30 mouse cellular contexts compared by ENCODE assay signal in genomic region chr4:138666521-138666920, GRCm38 (mm10). TPM values are rescaled to one million over a fixed set of nuclear protein-coding genes. Genes with fewer than 3 reads are reported as not detected.
A peak's percentile ranks its signal among the peaks of the same experiment; 100 is the strongest.
DNase-seq lines count a peak whose midpoint lies in the region; ATAC-seq and TF ChIP-seq lines count a peak whose summit lies in the region.
"Had no signal": no experiment of that assay in that cellular context is flagged by ENCODE, and none has a peak within 500 bp of the region (broad histone marks: within the 10 kb centered on the region; RNA-seq: fewer than 3 reads in every experiment).

No protein-coding gene starts in this region.

- 54% methylated on average over 10 of the region's 10 CpGs for WGBS in kidney, adult 2 months

- TF ChIP-seq CTCF in kidney, adult 2 months (conservative IDR thresholded peaks at IDR 0.05; ENCODE audit: insufficient read depth, insufficient read length, low read depth, low read length): no peak

- no peaks in the 10 kb centered on the region for H3K27me3 ChIP-seq in kidney, adult 2 months (replicated peaks; ENCODE audit: control insufficient read depth, insufficient read depth, low read length)
- H3K27me3 ChIP-seq: embryonic facial prominence, embryonic 12.5 days; embryonic facial prominence, embryonic 15.5 days had no signal

- no peaks in the 10 kb centered on the region for H3K4me1 ChIP-seq in kidney, adult 2 months (ENCODE audit: control insufficient read depth, insufficient read depth, low read length)
- H3K4me1 ChIP-seq: embryonic facial prominence, embryonic 12.5 days; embryonic facial prominence, embryonic 15.5 days; forebrain, embryonic 12.5 days; forebrain, embryonic 15.5 days; heart, embryonic 10.5 days; heart, embryonic 13.5 days had no signal

- H3K4me3 ChIP-seq in kidney, adult 2 months (ENCODE audit: insufficient read depth, low read depth, low read length): no peak overlapping the region
- H3K4me3 ChIP-seq: embryonic facial prominence, embryonic 12.5 days; embryonic facial prominence, embryonic 15.5 days; erythroblast, embryonic 14.5 days; forebrain, embryonic 12.5 days; forebrain, embryonic 15.5 days; heart, adult 2 months; heart, embryonic 10.5 days; heart, embryonic 13.5 days had no signal

- TF ChIP-seq POLR2A in kidney, adult 2 months (IDR thresholded peaks at IDR 0.05; ENCODE audit: low read depth, low read length): no peak

- H3K36me3 ChIP-seq in kidney, adult 2 months (ENCODE audit: control insufficient read depth, insufficient read depth, low read length): no peaks in the 10 kb centered on the region
- H3K36me3 ChIP-seq: embryonic facial prominence, embryonic 12.5 days; embryonic facial prominence, embryonic 15.5 days; forebrain, embryonic 12.5 days; forebrain, embryonic 15.5 days; G1E; heart, embryonic 10.5 days; heart, embryonic 13.5 days had no signal

- H3K27ac ChIP-seq in kidney, adult 2 months (ENCODE audit: insufficient read depth, low read depth, low read length): no peak overlapping the region
- H3K27ac ChIP-seq: embryonic facial prominence, embryonic 12.5 days; embryonic facial prominence, embryonic 15.5 days; forebrain, embryonic 12.5 days; forebrain, embryonic 15.5 days; heart, adult 2 months; heart, embryonic 10.5 days; heart, embryonic 13.5 days; hindbrain, embryonic 14.5 days; hindbrain, postnatal 0 days had no signal

- DNase-seq in kidney, postnatal 10 days: peak; percentile 18
- no peak for DNase-seq in kidney, adult 2 months
- DNase-seq in MN1 (ENCODE audit: low spot score): peak; percentile 73
- peak; percentile 29 for DNase-seq in adrenal gland, adult 8-10 months
- DNase-seq in adrenal gland, postnatal 25 days: peak; percentile 20
- DNase-seq: B cell, adult 2 months; cerebellum, adult 18-20 months; cerebellum, adult 9-10 months; cerebellum, postnatal 14 days; gastrocnemius, postnatal 36 days; heart, adult 2 months; heart, postnatal 14 days; heart, postnatal 4 days had no signal

- ATAC-seq in inflammation-experienced regulatory T-cells, adult 6 months: no peak
- ATAC-seq in erythroblast, adult 5-6 weeks (replicated peaks; ENCODE audit: low FRiP score, poor library complexity, severe bottlenecking): no peak
- ATAC-seq: forebrain, embryonic 15.5 days; hindbrain, postnatal 0 days; intestine, postnatal 0 days had no signal

RNA-seq across cellular contexts. Expression of gene Vwa5b1, which starts 30.8 kb away (rescaled TPM):
- 0.08 TPM in 1 of 2 replicates, not detected in the other for polyA plus RNA-seq in kidney, adult 2 months (2012; rRNA removed)
- total RNA-seq in adrenal gland, adult 8-10 months (2022): under 1 TPM in 1 of 4 experiments, not detected in 3; 0.06 TPM
- total RNA-seq in adrenal gland, postnatal 25 days (2021): not detected in 2 replicates
- polyA plus RNA-seq in inflammation-experienced regulatory T-cells, adult 6 months (2017; shearing (Covaris generic)): not detected
- total RNA-seq in erythroblast, adult 5-6 weeks (2015; ENCODE audit: low replicate concordance): not detected in 2 replicates
- 2.4 TPM in 1 of 2 replicates, not detected in the other for total RNA-seq in erythroblast, adult 5-6 weeks (2017; ENCODE audit: low replicate concordance)
- total RNA-seq: CH12.LX; gastrocnemius, adult 8-10 months; gastrocnemius, postnatal 36 days; granulocyte monocyte progenitor cell, adult 5-6 weeks; heart, adult 2 months; heart, postnatal 14 days; heart, postnatal 4 days had no signal
- polyA plus RNA-seq: erythroblast, embryonic 14.5 days; G1E; heart, adult 2 months; heart, embryonic 13.5 days had no signal

RNA-seq across cellular contexts. Expression of gene Pla2g2c, which starts 58.1 kb away (rescaled TPM):
- 0.87 and 1.2 TPM in 2 replicates for polyA plus RNA-seq in kidney, adult 2 months (2012; rRNA removed)
- under 1 TPM in 3 of 4 experiments, not detected in 1; 0.52 to 0.81 (median 0.68) TPM for total RNA-seq in adrenal gland, adult 8-10 months (2022)
- total RNA-seq in adrenal gland, postnatal 25 days (2021): 0.24 TPM in 1 of 2 replicates, not detected in the other
- polyA plus RNA-seq in inflammation-experienced regulatory T-cells, adult 6 months (2017; shearing (Covaris generic)): not detected
- not detected in 2 replicates for total RNA-seq in erythroblast, adult 5-6 weeks (2015; ENCODE audit: low replicate concordance)
- total RNA-seq in erythroblast, adult 5-6 weeks (2017; ENCODE audit: low replicate concordance): not detected in 2 replicates
- total RNA-seq: CH12.LX; gastrocnemius, adult 8-10 months; gastrocnemius, postnatal 36 days; granulocyte monocyte progenitor cell, adult 5-6 weeks; heart, postnatal 14 days; heart, postnatal 4 days had no signal
- polyA plus RNA-seq: erythroblast, embryonic 14.5 days; G1E; heart, embryonic 16.5 days had no signal
